Mouse (Mus musculus) brain, embryonic 14.5 days (tissue): ENCODE measurements around the gene Med13l.

Experiments used
- CTCF ChIP-seq: fragments of 200-500 bp; IDR thresholded peaks from 2 replicates; pipeline ENCODE4 v1.5.1; 2012; ENCODE audit warnings: inconsistent platforms, mild to moderate bottlenecking, moderate library complexity, borderline replicate concordance; ENCODE audit not compliant: insufficient read depth, insufficient read length; ENCODE audit errors: extremely low read depth
- POLR2A ChIP-seq: fragments of 200-500 bp; IDR thresholded peaks from 2 replicates; pipeline ENCODE4 v1.6.1; 2012; ENCODE audit warnings: mild to moderate bottlenecking, inconsistent platforms, borderline replicate concordance; ENCODE audit not compliant: poor library complexity, insufficient read depth, insufficient read length, severe bottlenecking; ENCODE audit errors: extremely low read depth

DNA sequence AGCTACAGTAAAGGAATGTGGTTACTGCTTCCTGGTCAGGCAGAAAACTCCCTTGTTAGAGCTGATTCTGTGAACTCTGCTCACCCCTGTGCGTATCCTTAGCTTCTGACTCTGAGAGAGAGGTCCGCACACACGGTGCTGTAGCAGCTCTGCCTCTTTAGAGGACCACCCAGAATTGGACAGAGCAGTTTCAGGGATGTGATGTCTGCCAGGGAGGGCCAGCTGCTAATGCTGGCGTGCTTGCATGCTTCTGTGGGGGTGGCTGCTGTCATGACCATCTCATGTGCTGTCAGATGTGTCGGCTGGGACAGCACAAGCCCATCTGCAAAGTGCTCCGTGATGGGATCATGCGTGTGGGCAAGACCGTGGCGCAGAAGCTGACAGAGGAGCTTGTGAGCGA lies 186.5 kb downstream of the Med13l start:
- TF ChIP-seq CTCF (no peak), POLR2A (no peak)
